13 mouse cellular contexts compared by ENCODE assay signal in genomic region chr3:52767276-52767675, GRCm38 (mm10).
DNase-seq lines count a peak whose midpoint lies in the region; TF ChIP-seq lines count a peak whose summit lies in the region.
"Had no signal": no experiment of that assay in that cellular context is flagged by ENCODE, and none has a peak within 500 bp of the region (broad histone marks: within the 10 kb centered on the region; RNA-seq: fewer than 3 reads in every experiment).

No protein-coding gene starts in this region.

- no peaks in the 10 kb centered on the region for H3K79me2 ChIP-seq in heart, adult 2 months (replicated peaks; ENCODE audit: control insufficient read depth, insufficient read depth, low read length)

- no peak for TF ChIP-seq CTCF in heart, adult 2 months (IDR thresholded peaks at IDR 0.05)
- no peak for TF ChIP-seq CTCF in brain, embryonic 14.5 days (IDR thresholded peaks at IDR 0.05; ENCODE audit: borderline replicate concordance, extremely low read depth, insufficient read depth, insufficient read length)

- no peak overlapping the region for H3K4me3 ChIP-seq in heart, adult 2 months
- H3K4me3 ChIP-seq: intestine, embryonic 15.5 days; left cerebral cortex, adult 2 months; midbrain, embryonic 10.5 days had no signal

- H3K27ac ChIP-seq in heart, adult 2 months = peak overlapping the region; percentile 28
- H3K27ac ChIP-seq: intestine, embryonic 15.5 days; left cerebral cortex, adult 2 months; midbrain, embryonic 10.5 days had no signal

- no peak for TF ChIP-seq POLR2A in heart, adult 2 months (IDR thresholded peaks at IDR 0.05; ENCODE audit: insufficient read depth, low read depth, low read length)
- no peak for TF ChIP-seq POLR2A in brain, embryonic 14.5 days (IDR thresholded peaks at IDR 0.05; ENCODE audit: borderline replicate concordance, extremely low read depth, insufficient read depth, insufficient read length, poor library complexity, severe bottlenecking)

- peak; percentile 28 to 30 for DNase-seq in heart, adult 2 months
- DNase-seq in heart, postnatal 25 days (ENCODE audit: low spot score) = no peak
- peak; percentile 33 for DNase-seq in adipocyte (ENCODE audit: low spot score)
- peak; percentile 36 for DNase-seq in brain, embryonic 14.5 days (ENCODE audit: low read depth)
- peak; percentile 36 to 42 for DNase-seq in kidney, adult 8-10 months
- DNase-seq in right cerebral cortex, postnatal 14 days = no peak
- no peak for DNase-seq in spleen, adult 18-20 months
- no peak for DNase-seq in retina, postnatal 1 day
- DNase-seq: cerebellum, adult 11 months; embryo, embryonic 11 days had no signal

- H3K27me3 ChIP-seq in heart, adult 2 months (ENCODE audit: control insufficient read depth, insufficient read depth, low read length) = no peaks in the 10 kb centered on the region
- H3K27me3 ChIP-seq: intestine, embryonic 15.5 days had no signal

- intact Hi-C loops in heart, adult 2 months (cut with DNase I) = loop anchor here (10.0 kb wide), 1 partner anchor 198 kb away; no protein-coding TSS in a partner anchor
- intact Hi-C loops in heart, postnatal 25 days (cut with DNase I) = no loop called here

- WGBS in heart, adult 2 months = 31% methylated on average over 10 of the region's 10 CpGs

- no peaks in the 10 kb centered on the region for H3K36me3 ChIP-seq in heart, adult 2 months (ENCODE audit: control insufficient read depth, insufficient read depth, low read length)
- H3K36me3 ChIP-seq: intestine, embryonic 15.5 days; midbrain, embryonic 10.5 days had no signal

- H3K4me1 ChIP-seq in heart, adult 2 months (ENCODE audit: control insufficient read depth, insufficient read depth, low read length) = peaks cover 8% of the 10 kb centered on the region
- H3K4me1 ChIP-seq: intestine, embryonic 15.5 days had no signal

- TF ChIP-seq EP300 in heart, adult 2 months (IDR thresholded peaks at IDR 0.05; ENCODE audit: insufficient read depth, low read depth, low read length) = no peak

- H3K9ac ChIP-seq in heart, adult 2 months (ENCODE audit: low read depth, low read length) = no peak overlapping the region
- H3K9ac ChIP-seq: intestine, embryonic 15.5 days had no signal

Comparison
In these comparisons a context has a peak if more than half of its experiments do, and no peak if none do; other contexts are left out.
1. DNase-seq: peak in heart, adult 2 months (2 of 2), adipocyte (single experiment), brain, embryonic 14.5 days (single experiment) and kidney, adult 8-10 months (2 of 2); none in heart, postnatal 25 days (single experiment), right cerebral cortex, postnatal 14 days (single experiment), spleen, adult 18-20 months (0 of 2) and retina, postnatal 1 day (single experiment).